Mouse (Mus musculus): ENCODE data around the gene Perm1. TPM values are rescaled to one million over a fixed set of nuclear protein-coding genes. Genes with fewer than 3 reads are reported as not detected.

Gene Perm1
- polyA plus RNA-seq, 1 experiment from 2014 or later = 0.55 TPM

GRCm38 (mm10) chr4:156203001-156203412, 12.7 kb upstream of the Perm1 start, which contains the start of gene AW011738:
TSS of gene AW011738 (plus strand) at chr4:156203304.
- Histone ChIP-seq H3K27ac (no peak within 1 kb of the TSS; the same call in 1 of the 2 replicates), H3K4me2 (peak within 1 kb of the TSS; percentile 91), H3K4me1 (peaks cover 18% of the 10 kb centered on the region), H3K9me3 (no peaks in the 10 kb centered on the region), H3K36me3 (no peaks in the 10 kb centered on the region), H3K9ac (peak within 1 kb of the TSS; percentile 56), H3K4me3 (peak within 1 kb of the TSS; percentile 52), H3K27me3 (peaks cover 20% of the 10 kb centered on the region)
- peak; percentile 77; the same call in 1 of the 2 replicates for ATAC-seq (ENCODE audit: borderline replicate concordance, extremely low read depth, low FRiP score, low TSS enrichment)
- 0% methylated on average over 39 of the region's 39 CpGs for WGBS

- Histone ChIP-seq H3K9ac (peak overlapping the region; percentile 56), H3K27ac (no peak overlapping the region; the same call in 1 of the 2 replicates), H3K4me3 (peak overlapping the region; percentile 52), H3K36me3 (no peaks in the 10 kb centered on the region), H3K9me3 (no peaks in the 10 kb centered on the region), H3K27me3 (peaks cover 20% of the 10 kb centered on the region), H3K4me1 (peaks cover 15% of the 10 kb centered on the region), H3K4me2 (peak overlapping the region; percentile 91)
- WGBS = 0% methylated on average over 49 of the region's 49 CpGs
- ATAC-seq (ENCODE audit: borderline replicate concordance, extremely low read depth, low FRiP score, low TSS enrichment) = peak; percentile 66; the same call in 1 of the 2 replicates
Observed at GRCm38 (mm10) chr4:156203413-156204131, 12.1 kb upstream of the Perm1 start.

- ATAC-seq (ENCODE audit: borderline replicate concordance, extremely low read depth, low FRiP score, low TSS enrichment) = no peak
- Histone ChIP-seq H3K4me1 (peaks cover 4% of the 10 kb centered on the region; the same call in 1 of the 2 replicates), H3K4me3 (no peak overlapping the region), H3K27ac (no peak overlapping the region), H3K36me3 (no peaks in the 10 kb centered on the region), H3K9ac (no peak overlapping the region), H3K27me3 (peaks cover 10% of the 10 kb centered on the region), H3K4me2 (no peak overlapping the region), H3K9me3 (no peaks in the 10 kb centered on the region)
- 78% methylated on average over 4 of the region's 4 CpGs for WGBS
Observed at GRCm38 (mm10) chr4:156208872-156209271, 6.8 kb upstream of the Perm1 start.

GRCm38 (mm10) chr4:156209963-156210635, 5.6 kb upstream of the Perm1 start:
- H3K4me2 ChIP-seq = no peak overlapping the region
- ATAC-seq (ENCODE audit: borderline replicate concordance, extremely low read depth, low FRiP score, low TSS enrichment) = no peak

GRCm38 (mm10) chr4:156213134-156213533, 2.5 kb upstream of the Perm1 start:
- H3K9me3 ChIP-seq = no peaks in the 10 kb centered on the region
- no peak overlapping the region for H3K27ac ChIP-seq
- no peaks in the 10 kb centered on the region for H3K27me3 ChIP-seq
- H3K4me3 ChIP-seq = no peak overlapping the region
- WGBS = 87% methylated on average over 13 of the region's 13 CpGs
- no peaks in the 10 kb centered on the region for H3K4me1 ChIP-seq
- no peak overlapping the region for H3K9ac ChIP-seq
- no peak for ATAC-seq (ENCODE audit: borderline replicate concordance, extremely low read depth, low FRiP score, low TSS enrichment)
- no peaks in the 10 kb centered on the region for H3K36me3 ChIP-seq
- H3K4me2 ChIP-seq = no peak overlapping the region

More at GRCm38 (mm10) chr4:156209963-156210635, 5.6 kb upstream of the Perm1 start:
- Histone ChIP-seq H3K9me3 (no peaks in the 10 kb centered on the region), H3K4me3 (no peak overlapping the region), H3K36me3 (no peaks in the 10 kb centered on the region), H3K9ac (no peak overlapping the region), H3K4me1 (no peaks in the 10 kb centered on the region), H3K27ac (no peak overlapping the region), H3K27me3 (no peaks in the 10 kb centered on the region)
- WGBS = 58% methylated on average over 13 of the region's 13 CpGs

GRCm38 (mm10) chr4:156216196-156216595, 528 bp downstream of the Perm1 start:
- H3K4me3 ChIP-seq = no peak overlapping the region
- WGBS = 79% methylated on average over 2 of the region's 2 CpGs
- no peaks in the 10 kb centered on the region for H3K36me3 ChIP-seq
- no peak for ATAC-seq (ENCODE audit: borderline replicate concordance, extremely low read depth, low FRiP score, low TSS enrichment)
- no peak overlapping the region for H3K4me2 ChIP-seq
- H3K27ac ChIP-seq = no peak overlapping the region
- H3K4me1 ChIP-seq = no peaks in the 10 kb centered on the region
- no peaks in the 10 kb centered on the region for H3K27me3 ChIP-seq
- no peak overlapping the region for H3K9ac ChIP-seq
- no peaks in the 10 kb centered on the region for H3K9me3 ChIP-seq

GRCm38 (mm10) chr4:156217022-156217669, 1.5 kb downstream of the Perm1 start:
- no peak overlapping the region for H3K4me2 ChIP-seq
- peak; percentile 29 for ATAC-seq (ENCODE audit: borderline replicate concordance, extremely low read depth, low FRiP score, low TSS enrichment)

GRCm38 (mm10) chr4:156217838-156218237, 2.2 kb downstream of the Perm1 start:
- Histone ChIP-seq H3K9me3 (no peaks in the 10 kb centered on the region), H3K36me3 (no peaks in the 10 kb centered on the region), H3K4me2 (no peak overlapping the region), H3K27ac (no peak overlapping the region), H3K9ac (no peak overlapping the region), H3K4me3 (no peak overlapping the region), H3K4me1 (no peaks in the 10 kb centered on the region), H3K27me3 (no peaks in the 10 kb centered on the region)
- WGBS = 75% methylated on average over 16 of the region's 16 CpGs
- ATAC-seq (ENCODE audit: borderline replicate concordance, extremely low read depth, low FRiP score, low TSS enrichment) = no peak

More at GRCm38 (mm10) chr4:156217022-156217669, 1.5 kb downstream of the Perm1 start:
- H3K27me3 ChIP-seq = no peaks in the 10 kb centered on the region
- no peak overlapping the region for H3K9ac ChIP-seq
- H3K4me1 ChIP-seq = no peaks in the 10 kb centered on the region
- H3K9me3 ChIP-seq = no peaks in the 10 kb centered on the region
- H3K36me3 ChIP-seq = no peaks in the 10 kb centered on the region
- H3K4me3 ChIP-seq = no peak overlapping the region
- 78% methylated on average over 16 of the region's 16 CpGs for WGBS
- H3K27ac ChIP-seq = no peak overlapping the region

GRCm38 (mm10) chr4:156219936-156220335, 4.3 kb downstream of the Perm1 start:
- Histone ChIP-seq H3K4me1 (no peaks in the 10 kb centered on the region), H3K9me3 (no peaks in the 10 kb centered on the region), H3K4me3 (no peak overlapping the region), H3K27ac (no peak overlapping the region), H3K4me2 (no peak overlapping the region), H3K27me3 (no peaks in the 10 kb centered on the region), H3K36me3 (no peaks in the 10 kb centered on the region), H3K9ac (no peak overlapping the region)
- 84% methylated on average over 11 of the region's 11 CpGs for WGBS
- no peak for ATAC-seq (ENCODE audit: borderline replicate concordance, extremely low read depth, low FRiP score, low TSS enrichment)

- Histone ChIP-seq H3K4me3 (no peak overlapping the region), H3K9ac (no peak overlapping the region), H3K36me3 (no peaks in the 10 kb centered on the region), H3K27me3 (no peaks in the 10 kb centered on the region), H3K27ac (no peak overlapping the region), H3K4me1 (peaks cover 15% of the 10 kb centered on the region), H3K4me2 (no peak overlapping the region), H3K9me3 (no peaks in the 10 kb centered on the region)
- ATAC-seq (ENCODE audit: borderline replicate concordance, extremely low read depth, low FRiP score, low TSS enrichment) = no peak
- 74% methylated on average over 2 of the region's 2 CpGs for WGBS
Observed at GRCm38 (mm10) chr4:156224276-156224675, 8.6 kb downstream of the Perm1 start.

GRCm38 (mm10) chr4:156227752-156228392, 12.2 kb downstream of the Perm1 start:
- peaks cover 15% of the 10 kb centered on the region for H3K4me1 ChIP-seq
- peak; percentile 38; the same call in 1 of the 2 replicates for ATAC-seq (ENCODE audit: borderline replicate concordance, extremely low read depth, low FRiP score, low TSS enrichment)
- peak overlapping the region; percentile 43 for H3K4me2 ChIP-seq
- H3K27ac ChIP-seq = peak overlapping the region; percentile 48
- peaks cover 29% of the 10 kb centered on the region for H3K36me3 ChIP-seq
- 32% methylated on average over 18 of the region's 18 CpGs for WGBS
- H3K9me3 ChIP-seq = no peaks in the 10 kb centered on the region
- H3K27me3 ChIP-seq = no peaks in the 10 kb centered on the region
- peak overlapping the region; percentile 9 for H3K4me3 ChIP-seq
- H3K9ac ChIP-seq = no peak overlapping the region

Measured in lung, embryonic 15.5 days (tissue).